Mouse (Mus musculus) kidney, adult 2 months (tissue): ENCODE data around the gene Nbas.

Source experiments
- CTCF ChIP-seq: fragments of 200-500 bp; conservative IDR thresholded peaks from 2 replicates; pipeline ENCODE4 v1.5.1; 2011; ENCODE audit warnings: low read depth, mild to moderate bottlenecking, control low read depth, low read length, moderate library complexity, mixed read lengths; ENCODE audit not compliant: insufficient read depth, insufficient read length
- POLR2A ChIP-seq: fragments of 200-500 bp; IDR thresholded peaks from one replicate; pipeline ENCODE4 v1.6.1; 2011; ENCODE audit warnings: low read depth, low read length, control low read depth

DNA sequence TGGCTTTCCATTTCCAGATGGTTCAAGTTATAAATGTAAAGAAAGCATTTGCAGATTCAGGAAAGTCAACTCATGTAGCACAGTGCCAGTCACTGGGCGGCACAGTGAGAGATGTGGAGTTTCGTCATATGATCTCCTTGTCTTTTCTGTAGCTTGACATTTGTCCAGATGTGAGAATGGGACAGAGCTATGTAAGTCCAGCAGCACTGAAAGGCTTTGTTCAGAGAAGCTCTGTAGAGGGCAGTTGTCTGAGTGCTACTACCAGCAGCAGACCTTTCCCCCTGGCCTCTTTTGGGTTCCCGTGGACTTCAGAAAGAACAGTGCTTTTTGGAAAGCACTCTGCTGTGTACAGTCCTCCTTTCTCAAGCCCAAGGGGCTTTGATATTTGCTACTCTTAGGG is 34.1 kb downstream of the Nbas start:
- TF ChIP-seq CTCF (no peak), POLR2A (no peak)
